Mouse (Mus musculus) myocyte (in vitro differentiated cells): Measurements from ENCODE around the gene Hao1. TPM values are rescaled to one million over a fixed set of nuclear protein-coding genes. Genes with fewer than 3 reads are reported as not detected.

ENCODE experiments used
- H3K27me3 ChIP-seq: one replicate; pipeline ENCODE4 v1.6.1; 2011; ENCODE audit not compliant: control insufficient read depth, insufficient read depth, insufficient read length
- H3K36me3 ChIP-seq: one replicate; pipeline ENCODE4 v1.6.1; 2011; ENCODE audit not compliant: control insufficient read depth, insufficient read depth
- H3K4me2 ChIP-seq: one replicate; pipeline ENCODE4 v1.6.1; 2011; ENCODE audit warnings: low read depth, control low read depth
- H3K4me3 ChIP-seq: one replicate; pipeline ENCODE4 v1.5.1; 2011; ENCODE audit warnings: mild to moderate bottlenecking, control low read depth, moderate library complexity
- H3K79me2 ChIP-seq: one replicate; pipeline ENCODE4 v1.6.1; 2011; ENCODE audit not compliant: control insufficient read depth, insufficient read depth
- H3ac ChIP-seq: one replicate; pipeline ENCODE4 v1.6.1; 2011; ENCODE audit not compliant: control insufficient read depth, insufficient read length
- CEBPB ChIP-seq: IDR thresholded peaks from 2 replicates; pipeline ENCODE4 v1.6.1; 2011; ENCODE audit warnings: mild to moderate bottlenecking, moderate library complexity; ENCODE audit not compliant: poor library complexity, insufficient read depth, severe bottlenecking
- E2F4 ChIP-seq: IDR thresholded peaks from one replicate; pipeline ENCODE4 v1.6.1; 2011; ENCODE audit warnings: mild to moderate bottlenecking, control low read depth, moderate library complexity; ENCODE audit not compliant: insufficient read depth
- MAX ChIP-seq: IDR thresholded peaks from one replicate; pipeline ENCODE4 v1.6.1; 2011; ENCODE audit warnings: low read depth, mild to moderate bottlenecking, control low read depth
- MYOD1 ChIP-seq, 3 experiments: IDR thresholded peaks; one replicate each; pipeline ENCODE4 v1.6.1; 2011; ENCODE audit warnings: control low read depth in 2 of 3, low read depth in 2 of 3, mild to moderate bottlenecking in 2 of 3, moderate library complexity in 1 of 3; ENCODE audit not compliant: insufficient read length in 2 of 3, control insufficient read depth in 1 of 3
- MYOG ChIP-seq, 3 experiments: IDR thresholded peaks; one replicate each; pipeline ENCODE4 v1.6.1; 2011; ENCODE audit warnings: control low read depth in 2 of 3, low read depth in 2 of 3, mild to moderate bottlenecking in 2 of 3; ENCODE audit not compliant: insufficient read length in 2 of 3, control insufficient read depth in 1 of 3, insufficient read depth in 1 of 3
- POLR2A ChIP-seq: IDR thresholded peaks from one replicate; pipeline ENCODE4 v1.6.1; 2011; ENCODE audit warnings: low read depth, mild to moderate bottlenecking, control low read depth, moderate library complexity; ENCODE audit not compliant: insufficient read length
- POLR2AphosphoS2 ChIP-seq: IDR thresholded peaks from one replicate; pipeline ENCODE4 v1.6.1; 2011; ENCODE audit warnings: low read depth, control low read depth; ENCODE audit not compliant: insufficient read length
- REST ChIP-seq: IDR thresholded peaks from one replicate; pipeline ENCODE4 v1.6.1; 2011; ENCODE audit warnings: mild to moderate bottlenecking, control low read depth, moderate library complexity; ENCODE audit not compliant: insufficient read depth, insufficient read length
- SRF ChIP-seq: IDR thresholded peaks from one replicate; pipeline ENCODE4 v1.6.1; 2011; ENCODE audit warnings: low read depth; ENCODE audit not compliant: control insufficient read depth, insufficient read length
- TCF12 ChIP-seq: IDR thresholded peaks from one replicate; pipeline ENCODE4 v1.6.1; 2011; ENCODE audit warnings: mild to moderate bottlenecking, control low read depth; ENCODE audit not compliant: poor library complexity, insufficient read depth, severe bottlenecking
- TCF3 ChIP-seq: IDR thresholded peaks from one replicate; pipeline ENCODE4 v1.6.1; 2011; ENCODE audit warnings: low read depth, control low read depth; ENCODE audit not compliant: insufficient read length
- USF1 ChIP-seq: IDR thresholded peaks from one replicate; pipeline ENCODE4 v1.6.1; 2011; ENCODE audit warnings: low read depth, mild to moderate bottlenecking, control low read depth, moderate library complexity
- polyA plus RNA-seq: library from polyadenylated mRNA; unstranded; fragments of >200 nt; fragmentation: generic; extraction: Trizol; gene quantifications from one replicate; pipeline ENCODE4 v1.2.1, GENCODE M21; 2012; ENCODE audit warnings: missing spikeins

Hao1 gene
- polyA plus RNA-seq, 1 experiment = 0.13 TPM

- Histone ChIP-seq H3K4me3 (no peak overlapping the region), H3K36me3 (no peaks in the 10 kb centered on the region), H3K27me3 (no peaks in the 10 kb centered on the region), H3K4me2 (no peak overlapping the region), H3ac (no peak overlapping the region), H3K79me2 (no peaks in the 10 kb centered on the region)
- TF ChIP-seq MYOG (IDR thresholded peaks at IDR 0.05; ENCODE audit: control insufficient read depth in 1 of 3, insufficient read depth in 1 of 3, insufficient read length in 2 of 3, low read depth in 2 of 3) (no peak), TCF3 (no peak), E2F4 (no peak), POLR2A (no peak), TCF12 (no peak), USF1 (no peak), SRF (no peak), POLR2AphosphoS2 (no peak), MAX (no peak), MYOD1 (IDR thresholded peaks at IDR 0.05; ENCODE audit: control insufficient read depth in 1 of 3, insufficient read length in 2 of 3, low read depth in 2 of 3) (no peak), CEBPB (no peak), REST (no peak)
Measured at GRCm38 (mm10) chr2:134552358-134552757, 1.8 kb downstream of the Hao1 start.

GRCm38 (mm10) chr2:134549770-134550169 lies 4.4 kb downstream of the Hao1 start:
- peak overlapping the region; percentile 57 for H3K4me2 ChIP-seq
- H3K36me3 ChIP-seq = no peaks in the 10 kb centered on the region
- H3K27me3 ChIP-seq = no peaks in the 10 kb centered on the region
- no peak overlapping the region for H3K4me3 ChIP-seq
- TF ChIP-seq E2F4 (no peak), TCF12 (no peak), MYOG (IDR thresholded peaks at IDR 0.05; ENCODE audit: control insufficient read depth in 1 of 3, insufficient read depth in 1 of 3, insufficient read length in 2 of 3, low read depth in 2 of 3) (no peak), POLR2A (no peak), MYOD1 (IDR thresholded peaks at IDR 0.05; ENCODE audit: control insufficient read depth in 1 of 3, insufficient read length in 2 of 3, low read depth in 2 of 3) (no peak), POLR2AphosphoS2 (no peak), REST (no peak)
- no peak overlapping the region for H3ac ChIP-seq
- H3K79me2 ChIP-seq = no peaks in the 10 kb centered on the region

DNA sequence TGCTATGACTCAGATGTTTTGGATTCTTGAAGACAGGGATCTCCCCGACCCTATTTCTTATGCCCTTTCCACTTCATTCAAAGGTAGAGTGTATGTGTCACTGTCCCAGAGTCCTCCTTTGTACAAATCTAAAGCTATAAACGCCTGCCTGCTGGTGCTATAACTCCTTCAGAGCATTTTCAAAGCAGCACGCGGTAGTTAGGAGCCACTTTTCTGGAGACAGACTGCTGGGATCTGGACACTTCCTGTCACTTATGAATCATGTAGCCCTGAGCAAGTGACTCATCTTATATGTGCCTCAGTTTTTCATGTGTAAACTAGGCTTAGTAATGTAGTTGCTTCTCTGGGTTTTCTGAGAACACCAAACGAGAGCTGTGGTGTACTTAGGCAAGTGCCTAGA lies 9.1 kb downstream of the Hao1 start:
- Histone ChIP-seq H3K27me3 (no peaks in the 10 kb centered on the region), H3K36me3 (no peaks in the 10 kb centered on the region), H3ac (no peak overlapping the region), H3K79me2 (no peaks in the 10 kb centered on the region), H3K4me2 (peak overlapping the region; percentile 70), H3K4me3 (no peak overlapping the region)
- TF ChIP-seq REST (no peak), MYOD1 (IDR thresholded peaks at IDR 0.05; ENCODE audit: control insufficient read depth in 1 of 3, insufficient read length in 2 of 3, low read depth in 2 of 3) (no peak), MAX (no peak), SRF (no peak), TCF12 (no peak), MYOG (IDR thresholded peaks at IDR 0.05; ENCODE audit: control insufficient read depth in 1 of 3, insufficient read depth in 1 of 3, insufficient read length in 2 of 3, low read depth in 2 of 3) (no peak), POLR2AphosphoS2 (no peak), POLR2A (no peak)

DNA sequence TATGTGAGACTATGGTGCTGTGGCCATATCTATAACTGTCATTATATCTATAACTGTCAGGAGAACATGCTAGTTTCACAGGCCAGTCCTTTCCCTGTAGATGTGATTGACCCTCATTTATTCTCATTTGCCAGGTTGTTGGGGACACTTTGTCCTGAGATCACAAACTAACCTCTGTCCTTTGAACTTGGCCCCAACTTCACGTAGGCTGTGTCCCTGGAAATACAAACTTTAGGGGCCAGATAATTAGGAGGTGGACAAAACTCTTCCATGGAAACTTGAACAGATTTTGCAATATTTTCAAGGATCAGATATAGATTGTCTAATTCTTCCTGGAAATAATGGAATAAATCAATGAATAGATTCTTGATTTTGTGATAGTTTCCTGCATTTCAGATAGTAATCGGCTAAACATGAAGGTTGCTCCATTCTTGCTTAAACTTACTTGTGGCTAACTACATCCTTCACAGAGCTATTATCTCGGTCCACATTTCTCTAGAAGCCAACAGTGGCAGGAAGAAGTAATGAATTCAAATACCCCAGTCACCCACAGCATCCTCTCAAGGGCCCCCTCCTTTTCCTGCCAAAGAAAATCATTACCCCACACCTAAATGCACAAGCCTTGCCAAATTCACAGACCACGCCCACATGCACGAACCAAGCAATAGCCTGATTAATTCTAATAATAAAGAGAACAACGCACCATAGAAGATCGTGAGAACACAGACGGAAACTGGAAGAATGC lies 9.7 kb downstream of the Hao1 start:
- no peaks in the 10 kb centered on the region for H3K36me3 ChIP-seq
- H3K79me2 ChIP-seq = no peaks in the 10 kb centered on the region
- no peaks in the 10 kb centered on the region for H3K27me3 ChIP-seq
- TF ChIP-seq USF1 (no peak), POLR2AphosphoS2 (no peak), MYOD1 (IDR thresholded peaks at IDR 0.05; ENCODE audit: control insufficient read depth in 1 of 3, insufficient read length in 2 of 3, low read depth in 2 of 3) (no peak), MYOG (IDR thresholded peaks at IDR 0.05; ENCODE audit: control insufficient read depth in 1 of 3, insufficient read depth in 1 of 3, insufficient read length in 2 of 3, low read depth in 2 of 3) (no peak), REST (no peak), MAX (no peak), SRF (no peak), CEBPB (no peak), E2F4 (no peak), TCF3 (no peak), TCF12 (no peak)
- H3ac ChIP-seq = no peak overlapping the region
- H3K4me3 ChIP-seq = no peak overlapping the region
- H3K4me2 ChIP-seq = peak overlapping the region; percentile 70

DNA sequence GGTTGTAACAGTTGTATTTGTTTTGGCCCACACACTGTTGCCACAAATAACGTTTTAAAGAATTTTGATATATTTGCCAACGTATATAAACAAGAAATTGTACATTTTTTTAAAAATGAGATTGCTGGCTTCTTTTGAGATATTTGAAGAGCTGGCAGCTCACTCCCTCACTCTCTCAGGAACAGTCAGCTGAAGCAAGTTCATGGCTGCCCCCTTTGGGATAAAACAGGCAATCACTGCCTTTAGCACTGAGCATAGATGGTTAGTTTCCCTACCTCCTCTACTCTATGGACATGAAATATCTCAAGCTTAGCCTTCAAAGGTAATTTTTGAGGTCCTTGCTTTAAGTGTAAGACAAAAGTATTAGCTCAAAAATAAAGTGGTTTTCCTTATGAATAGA lies 10.7 kb downstream of the Hao1 start:
- Histone ChIP-seq H3K36me3 (no peaks in the 10 kb centered on the region), H3K4me2 (peak overlapping the region; percentile 29), H3ac (no peak overlapping the region), H3K27me3 (no peaks in the 10 kb centered on the region), H3K79me2 (no peaks in the 10 kb centered on the region), H3K4me3 (no peak overlapping the region)
- TF ChIP-seq SRF (no peak), USF1 (no peak), CEBPB (no peak), MYOG (IDR thresholded peaks at IDR 0.05; ENCODE audit: control insufficient read depth in 1 of 3, insufficient read depth in 1 of 3, insufficient read length in 2 of 3, low read depth in 2 of 3) (no peak), E2F4 (no peak), TCF12 (no peak)
